Comparison of ENCODE assay signal across 10 mouse cellular contexts in the genomic region with DNA sequence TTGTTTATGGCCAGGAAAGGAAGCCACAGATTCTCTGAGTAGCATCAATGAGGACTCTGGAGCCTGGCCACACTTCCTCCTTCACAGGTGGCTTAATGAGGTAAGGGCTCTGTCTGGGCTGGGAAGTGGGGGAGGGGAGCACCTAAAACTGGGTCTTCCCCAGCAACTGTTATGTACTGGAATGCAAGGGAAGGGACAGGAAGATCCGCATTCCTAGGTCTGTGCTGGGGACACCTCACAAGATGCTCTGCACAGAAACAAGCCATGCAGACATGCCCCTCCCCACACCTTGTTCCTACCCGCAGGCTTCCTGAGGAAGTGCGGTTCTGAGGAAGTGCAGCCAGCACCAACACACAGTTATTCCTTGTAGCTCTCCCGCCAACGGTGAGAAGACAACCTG. TPM values are rescaled to one million over a fixed set of nuclear protein-coding genes. Genes with fewer than 3 reads are reported as not detected.
A peak's percentile ranks its signal among the peaks of the same experiment; 100 is the strongest.
DNase-seq lines count a peak whose midpoint lies in the region; ATAC-seq and TF ChIP-seq lines count a peak whose summit lies in the region.
"Had no signal": no experiment of that assay in that cellular context is flagged by ENCODE, and none has a peak within 500 bp of the region (broad histone marks: within the 10 kb centered on the region; RNA-seq: fewer than 3 reads in every experiment).

No protein-coding gene starts in this region.

- H3K36me3 ChIP-seq in heart, adult 2 months (ENCODE audit: control insufficient read depth, insufficient read depth, low read length): peaks cover 8% of the 10 kb centered on the region
- no peaks in the 10 kb centered on the region for H3K36me3 ChIP-seq in embryonic facial prominence, embryonic 11.5 days (replicated peaks; ENCODE audit: control insufficient read depth, insufficient read depth, low read depth, low read length)
- H3K36me3 ChIP-seq in thymus, adult 2 months (ENCODE audit: control insufficient read depth, insufficient read depth, low read length): no peaks in the 10 kb centered on the region

- no peak overlapping the region for H3K27ac ChIP-seq in heart, adult 2 months
- H3K27ac ChIP-seq in embryonic facial prominence, embryonic 11.5 days (replicated peaks; ENCODE audit: low read depth, low read length): no peak overlapping the region
- no peak overlapping the region for H3K27ac ChIP-seq in thymus, adult 2 months (ENCODE audit: control insufficient read depth, insufficient read depth, low read length)

- H3K27me3 ChIP-seq in heart, adult 2 months (ENCODE audit: control insufficient read depth, insufficient read depth, low read length): no peaks in the 10 kb centered on the region
- no peaks in the 10 kb centered on the region for H3K27me3 ChIP-seq in embryonic facial prominence, embryonic 11.5 days (ENCODE audit: control insufficient read depth, insufficient read depth, low read length)
- H3K27me3 ChIP-seq in thymus, adult 2 months (ENCODE audit: control insufficient read depth, insufficient read depth, low read length): no peaks in the 10 kb centered on the region

- no peak for TF ChIP-seq POLR2A in heart, adult 2 months (IDR thresholded peaks at IDR 0.05; ENCODE audit: insufficient read depth, low read depth, low read length)
- TF ChIP-seq POLR2A in thymus, adult 2 months (IDR thresholded peaks at IDR 0.05; ENCODE audit: control insufficient read depth, extremely low read depth, insufficient read depth, low read length, poor library complexity): 0 out of 2 replicates have a peak, but pooled peaks have one; percentile 28

- no peak for ATAC-seq in embryonic facial prominence, embryonic 11.5 days (replicated peaks; ENCODE audit: insufficient number of reproducible peaks, low FRiP score, low TSS enrichment, low read depth)

- peaks cover 49% of the 10 kb centered on the region for H3K4me1 ChIP-seq in heart, adult 2 months (ENCODE audit: control insufficient read depth, insufficient read depth, low read length)
- peaks cover 9% of the 10 kb centered on the region for H3K4me1 ChIP-seq in embryonic facial prominence, embryonic 11.5 days (ENCODE audit: control insufficient read depth, insufficient read depth, low read length)
- peaks cover 38% of the 10 kb centered on the region for H3K4me1 ChIP-seq in thymus, adult 2 months (replicated peaks; ENCODE audit: control insufficient read depth, insufficient read depth, low read length)

- TF ChIP-seq CTCF in heart, adult 2 months (IDR thresholded peaks at IDR 0.05): no peak
- no peak for TF ChIP-seq CTCF in thymus, adult 2 months (IDR thresholded peaks at IDR 0.05; ENCODE audit: borderline replicate concordance, control insufficient read depth, extremely low read depth, insufficient read depth, low read length, poor library complexity)

- TF ChIP-seq EP300 in heart, adult 2 months (IDR thresholded peaks at IDR 0.05; ENCODE audit: insufficient read depth, low read depth, low read length): peak; percentile 61; the same call in 1 of the 2 replicates

- peaks cover 6% of the 10 kb centered on the region for H3K79me2 ChIP-seq in heart, adult 2 months (replicated peaks; ENCODE audit: control insufficient read depth, insufficient read depth, low read length)

- H3K9me3 ChIP-seq in embryonic facial prominence, embryonic 11.5 days (replicated peaks; ENCODE audit: control insufficient read depth, low read length): no peaks in the 10 kb centered on the region
- H3K9me3 ChIP-seq: midbrain, embryonic 12.5 days had no signal

- intact Hi-C loops in heart, adult 2 months (cut with DNase I): no loop called here

- WGBS in heart, adult 2 months: 33% methylated on average over 5 of the region's 5 CpGs
- WGBS in embryonic facial prominence, embryonic 11.5 days: 29% methylated on average over 5 of the region's 5 CpGs
- WGBS in thymus, adult 2 months: 0% methylated on average over 5 of the region's 5 CpGs

- peak in 1 of 2 experiments; percentile 36 for DNase-seq in heart, adult 2 months
- no peak for DNase-seq in heart, adult 18-20 months
- DNase-seq in lung, postnatal 10 days: peak; percentile 48
- no peak for DNase-seq in lung, postnatal 14 days
- peak; percentile 33 for DNase-seq in embryonic facial prominence, embryonic 11.5 days (ENCODE audit: low spot score)
- peak; percentile 34 for DNase-seq in thymus, adult 2 months
- no peak for DNase-seq in urinary bladder, postnatal 14 days (ENCODE audit: low spot score)
- no peak for DNase-seq in layer of hippocampus, adult 11-12 months (ENCODE audit: low spot score)
- DNase-seq: right cerebral cortex, postnatal 14 days had no signal

- no peak overlapping the region for H3K4me2 ChIP-seq in embryonic facial prominence, embryonic 11.5 days (ENCODE audit: low read depth, low read length)
- H3K4me2 ChIP-seq: midbrain, embryonic 12.5 days had no signal

- H3K4me3 ChIP-seq in heart, adult 2 months: no peak overlapping the region
- H3K4me3 ChIP-seq in embryonic facial prominence, embryonic 11.5 days (ENCODE audit: low read depth, low read length): no peak overlapping the region
- no peak overlapping the region for H3K4me3 ChIP-seq in thymus, adult 2 months (ENCODE audit: control insufficient read depth, insufficient read depth, low read length)
- H3K4me3 ChIP-seq: midbrain, embryonic 12.5 days had no signal

- no peak overlapping the region for H3K9ac ChIP-seq in heart, adult 2 months (ENCODE audit: low read depth, low read length)
- H3K9ac ChIP-seq in embryonic facial prominence, embryonic 11.5 days (replicated peaks; ENCODE audit: low read length): no peak overlapping the region
- H3K9ac ChIP-seq: midbrain, embryonic 12.5 days had no signal

RNA-seq across cellular contexts. Expression of gene Sipa1l2, which starts 46.4 kb away (rescaled TPM):
- 10 to 100 TPM; 42.9 to 45.4 TPM for total RNA-seq in heart, adult 2 months (2021)
- polyA plus RNA-seq in heart, adult 2 months (2012; rRNA removed): 27.0 and 40.5 TPM in 2 replicates
- 10 to 100 TPM; 37.9 to 42.2 TPM for total RNA-seq in heart, adult 18-20 months (2021)
- 9.4 and 9.6 TPM in 2 replicates for polyA plus RNA-seq in embryonic facial prominence, embryonic 11.5 days (2014; fragmentation: Nextera tagmentation; extraction: Ambion mirVana)
- polyA plus RNA-seq in thymus, adult 2 months (2012; rRNA removed): 10.9 and 11.7 TPM in 2 replicates

Comparison
In these comparisons a context has a peak if more than half of its experiments do, and no peak if none do; other contexts are left out.
1. DNase-seq: peak in lung, postnatal 10 days (single experiment), embryonic facial prominence, embryonic 11.5 days (single experiment) and thymus, adult 2 months (single experiment); none in heart, adult 18-20 months (0 of 2), lung, postnatal 14 days (single experiment), urinary bladder, postnatal 14 days (single experiment) and layer of hippocampus, adult 11-12 months (single experiment).